Mouse (Mus musculus) liver, postnatal 0 days (tissue): ENCODE data around the gene Gm10840.

Source experiments
- CTCF ChIP-seq: sonication (generic); IDR thresholded peaks from 2 replicates; pipeline ENCODE4 v1.5.1; 2016; ENCODE audit warnings: antibody characterized with exemption, low read depth
- EP300 ChIP-seq: IDR thresholded peaks from 2 replicates; pipeline ENCODE4 v1.6.1; 2016; ENCODE audit warnings: antibody characterized with exemption, low read depth, mild to moderate bottlenecking

DNA sequence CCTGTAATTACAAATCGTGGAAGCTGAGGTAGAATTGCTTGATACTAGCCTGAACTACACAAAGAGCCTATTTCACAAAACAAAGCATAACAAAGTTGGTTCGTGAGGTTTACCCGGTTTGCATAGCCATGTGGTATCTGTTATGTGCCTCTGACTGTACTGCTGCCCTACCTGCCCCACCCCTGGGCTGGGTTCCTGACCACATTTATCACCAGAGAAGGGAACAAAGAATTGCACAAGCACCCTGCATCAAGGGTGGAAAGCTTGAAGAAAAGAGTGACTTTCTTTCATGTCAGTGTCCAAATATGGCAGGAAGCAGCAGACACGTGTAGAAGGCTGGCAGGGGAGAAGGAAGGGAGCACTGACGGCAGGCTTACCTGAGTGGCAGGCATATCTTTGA lies 6.8 kb downstream of the Gm10840 start:
- TF ChIP-seq CTCF (no peak), EP300 (no peak)
